Mouse (Mus musculus) myocyte (in vitro differentiated cells): ENCODE data around the gene Map3k3.

Experiments
- CEBPB ChIP-seq: IDR thresholded peaks from 2 replicates; pipeline ENCODE4 v1.6.1; 2011; ENCODE audit warnings: mild to moderate bottlenecking, moderate library complexity; ENCODE audit not compliant: poor library complexity, insufficient read depth, severe bottlenecking
- E2F4 ChIP-seq: IDR thresholded peaks from one replicate; pipeline ENCODE4 v1.6.1; 2011; ENCODE audit warnings: mild to moderate bottlenecking, control low read depth, moderate library complexity; ENCODE audit not compliant: insufficient read depth
- MAX ChIP-seq: IDR thresholded peaks from one replicate; pipeline ENCODE4 v1.6.1; 2011; ENCODE audit warnings: low read depth, mild to moderate bottlenecking, control low read depth
- MYOD1 ChIP-seq, 3 experiments: IDR thresholded peaks; one replicate each; pipeline ENCODE4 v1.6.1; 2011; ENCODE audit warnings: control low read depth in 2 of 3, low read depth in 2 of 3, mild to moderate bottlenecking in 2 of 3, moderate library complexity in 1 of 3; ENCODE audit not compliant: insufficient read length in 2 of 3, control insufficient read depth in 1 of 3
- MYOG ChIP-seq, 3 experiments: IDR thresholded peaks; one replicate each; pipeline ENCODE4 v1.6.1; 2011; ENCODE audit warnings: control low read depth in 2 of 3, low read depth in 2 of 3, mild to moderate bottlenecking in 2 of 3; ENCODE audit not compliant: insufficient read length in 2 of 3, control insufficient read depth in 1 of 3, insufficient read depth in 1 of 3
- POLR2A ChIP-seq: IDR thresholded peaks from one replicate; pipeline ENCODE4 v1.6.1; 2011; ENCODE audit warnings: low read depth, mild to moderate bottlenecking, control low read depth, moderate library complexity; ENCODE audit not compliant: insufficient read length
- POLR2AphosphoS2 ChIP-seq: IDR thresholded peaks from one replicate; pipeline ENCODE4 v1.6.1; 2011; ENCODE audit warnings: low read depth, control low read depth; ENCODE audit not compliant: insufficient read length
- REST ChIP-seq: IDR thresholded peaks from one replicate; pipeline ENCODE4 v1.6.1; 2011; ENCODE audit warnings: mild to moderate bottlenecking, control low read depth, moderate library complexity; ENCODE audit not compliant: insufficient read depth, insufficient read length
- SRF ChIP-seq: IDR thresholded peaks from one replicate; pipeline ENCODE4 v1.6.1; 2011; ENCODE audit warnings: low read depth; ENCODE audit not compliant: control insufficient read depth, insufficient read length
- TCF12 ChIP-seq: IDR thresholded peaks from one replicate; pipeline ENCODE4 v1.6.1; 2011; ENCODE audit warnings: mild to moderate bottlenecking, control low read depth; ENCODE audit not compliant: poor library complexity, insufficient read depth, severe bottlenecking
- TCF3 ChIP-seq: IDR thresholded peaks from one replicate; pipeline ENCODE4 v1.6.1; 2011; ENCODE audit warnings: low read depth, control low read depth; ENCODE audit not compliant: insufficient read length
- USF1 ChIP-seq: IDR thresholded peaks from one replicate; pipeline ENCODE4 v1.6.1; 2011; ENCODE audit warnings: low read depth, mild to moderate bottlenecking, control low read depth, moderate library complexity

GRCm38 (mm10) chr11:106170807-106171206 lies 86.4 kb downstream of the Map3k3 start:
- TF ChIP-seq MYOG (IDR thresholded peaks at IDR 0.05; ENCODE audit: control insufficient read depth in 1 of 3, insufficient read depth in 1 of 3, insufficient read length in 2 of 3, low read depth in 2 of 3) (no peak), E2F4 (no peak), POLR2A (no peak), MAX (no peak), TCF12 (no peak), POLR2AphosphoS2 (no peak), USF1 (no peak), TCF3 (no peak), CEBPB (no peak), MYOD1 (IDR thresholded peaks at IDR 0.05; ENCODE audit: control insufficient read depth in 1 of 3, insufficient read length in 2 of 3, low read depth in 2 of 3) (no peak), SRF (no peak), REST (no peak)
